Mouse (Mus musculus): ENCODE measurements around the gene Ccdc125.

DNA sequence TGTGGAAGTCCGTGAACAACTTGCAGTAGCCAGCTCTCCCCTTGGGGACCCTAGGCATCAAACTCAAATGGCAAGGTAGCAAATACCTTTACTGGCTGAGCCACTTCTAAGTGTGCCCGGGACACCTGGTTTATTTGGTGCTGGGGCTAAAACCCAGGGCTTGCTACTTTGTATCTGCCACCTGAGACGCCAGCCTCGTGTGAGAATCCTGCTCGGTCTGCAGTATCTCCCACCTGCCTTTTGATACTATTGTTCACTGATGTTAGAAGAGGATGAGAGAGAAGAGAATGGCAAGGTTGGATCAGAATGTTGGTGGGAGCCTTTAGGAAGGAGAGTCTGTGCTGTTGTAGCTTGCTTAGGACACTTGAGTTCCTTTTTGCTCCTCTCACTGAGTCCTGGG lies 11.4 kb upstream of the Ccdc125 start:
- no peak for TF ChIP-seq CTCF (conservative IDR thresholded peaks at IDR 0.05; ENCODE audit: insufficient read depth, insufficient read length, low read depth, low read length)
- TF ChIP-seq POLR2A (IDR thresholded peaks at IDR 0.05; ENCODE audit: low read depth, low read length), result no peak
